ENCODE assay signal across 28 mouse cellular contexts in the genomic region with DNA sequence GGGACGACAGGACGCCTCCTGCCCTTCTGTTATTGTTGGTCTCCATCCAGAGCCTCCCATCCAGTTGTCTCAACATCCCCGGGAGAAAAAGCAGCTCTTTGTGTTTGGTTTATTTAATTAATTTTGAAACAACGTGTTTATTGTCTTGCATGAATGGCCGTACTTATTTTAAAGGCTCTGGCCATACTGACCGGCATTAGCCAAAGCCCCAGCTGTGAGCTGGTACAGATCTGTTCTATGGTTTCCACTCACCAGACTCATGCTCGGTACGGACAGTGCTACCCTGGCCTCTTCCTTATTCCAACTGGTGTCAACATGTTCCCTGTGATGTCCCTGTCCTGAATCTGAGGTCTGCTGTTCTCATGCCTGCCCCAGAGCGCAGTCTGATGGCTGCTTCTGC. TPM values are rescaled to one million over a fixed set of nuclear protein-coding genes. Genes with fewer than 3 reads are reported as not detected.
DNase-seq lines count a peak whose midpoint lies in the region; ATAC-seq and TF ChIP-seq lines count a peak whose summit lies in the region.
"Had no signal": no experiment of that assay in that cellular context is flagged by ENCODE, and none has a peak within 500 bp of the region (broad histone marks: within the 10 kb centered on the region; RNA-seq: fewer than 3 reads in every experiment).

No protein-coding gene starts in this region.

- DNase-seq in embryonic facial prominence, embryonic 10.5 days (ENCODE audit: low spot score) = no peak
- no peak for DNase-seq in layer of hippocampus, adult 2 months (ENCODE audit: low spot score in 2 of 2)
- no peak for DNase-seq in layer of hippocampus, postnatal 14 days (ENCODE audit: low spot score in 2 of 2)
- no peak for DNase-seq in stomach, postnatal 0 days (ENCODE audit: low spot score)
- no peak for DNase-seq in gastrocnemius, adult 2 months
- DNase-seq: adrenal gland, postnatal 14 days; cerebellum, adult 18-20 months; cerebellum, postnatal 10 days; embryo, embryonic 11 days; gastrocnemius, postnatal 14 days; heart, adult 2 months; heart, postnatal 14 days had no signal

- H3K36me3 ChIP-seq in embryonic facial prominence, embryonic 13.5 days = no peaks in the 10 kb centered on the region
- H3K36me3 ChIP-seq in embryonic facial prominence, embryonic 10.5 days (replicated peaks) = no peaks in the 10 kb centered on the region
- no peaks in the 10 kb centered on the region for H3K36me3 ChIP-seq in stomach, embryonic 15.5 days
- no peaks in the 10 kb centered on the region for H3K36me3 ChIP-seq in stomach, postnatal 0 days (ENCODE audit: control insufficient read depth, insufficient read depth, low read length)
- no peaks in the 10 kb centered on the region for H3K36me3 ChIP-seq in forebrain, embryonic 15.5 days
- H3K36me3 ChIP-seq: embryonic facial prominence, embryonic 12.5 days; heart, embryonic 15.5 days; hindbrain, embryonic 13.5 days had no signal

- WGBS in embryonic facial prominence, embryonic 13.5 days = 75% methylated on average over 9 of the region's 9 CpGs
- WGBS in embryonic facial prominence, embryonic 10.5 days = 79% methylated on average over 9 of the region's 9 CpGs
- WGBS in stomach, embryonic 15.5 days = 74% methylated on average over 9 of the region's 9 CpGs
- WGBS in stomach, postnatal 0 days = 75% methylated on average over 9 of the region's 9 CpGs
- WGBS in forebrain, embryonic 15.5 days = 79% methylated on average over 9 of the region's 9 CpGs

- intact Hi-C loops in gastrocnemius, adult 2 months (cut with DNase I) = loop anchor here (2.0 kb wide), 1 partner anchor 45 kb away; no protein-coding TSS in a partner anchor

- TF ChIP-seq CTCF in layer of hippocampus, adult 2 months (conservative IDR thresholded peaks at IDR 0.05) = no peak
- no peak for TF ChIP-seq CTCF in stomach, postnatal 0 days (IDR thresholded peaks at IDR 0.05; ENCODE audit: low read depth)
- no peak for TF ChIP-seq CTCF in gastrocnemius, adult 2 months (IDR thresholded peaks at IDR 0.05)

- H3K9me3 ChIP-seq in embryonic facial prominence, embryonic 13.5 days = no peaks in the 10 kb centered on the region
- 0 out of 2 replicates have a peak, but pooled peaks cover 5% of the 10 kb centered on the region for H3K9me3 ChIP-seq in embryonic facial prominence, embryonic 10.5 days
- no peaks in the 10 kb centered on the region for H3K9me3 ChIP-seq in stomach, embryonic 15.5 days
- H3K9me3 ChIP-seq in stomach, postnatal 0 days (ENCODE audit: control insufficient read depth, low read length) = no peaks in the 10 kb centered on the region
- no peaks in the 10 kb centered on the region for H3K9me3 ChIP-seq in forebrain, embryonic 15.5 days
- H3K9me3 ChIP-seq: embryonic facial prominence, embryonic 12.5 days; forebrain, embryonic 13.5 days; heart, embryonic 15.5 days; hindbrain, embryonic 13.5 days had no signal

- H3K4me3 ChIP-seq in embryonic facial prominence, embryonic 13.5 days = no peak overlapping the region
- no peak overlapping the region for H3K4me3 ChIP-seq in embryonic facial prominence, embryonic 10.5 days
- H3K4me3 ChIP-seq in layer of hippocampus, adult 2 months = no peak overlapping the region
- H3K4me3 ChIP-seq in stomach, embryonic 15.5 days (replicated peaks) = no peak overlapping the region
- no peak overlapping the region for H3K4me3 ChIP-seq in stomach, postnatal 0 days (ENCODE audit: low read depth, low read length)
- H3K4me3 ChIP-seq in gastrocnemius, adult 2 months = no peak overlapping the region
- H3K4me3 ChIP-seq in forebrain, embryonic 15.5 days = no peak overlapping the region
- H3K4me3 ChIP-seq: embryonic facial prominence, embryonic 12.5 days; forebrain, embryonic 13.5 days; heart, adult 2 months; heart, embryonic 15.5 days; hindbrain, embryonic 13.5 days had no signal

- ATAC-seq in embryonic facial prominence, embryonic 13.5 days (ENCODE audit: insufficient number of reproducible peaks, insufficient read depth, low FRiP score, low TSS enrichment, low read depth) = no peak
- no peak for ATAC-seq in stomach, embryonic 15.5 days (ENCODE audit: insufficient read depth, low FRiP score, low read depth)
- ATAC-seq in stomach, postnatal 0 days (ENCODE audit: low FRiP score, low TSS enrichment) = no peak
- no peak for ATAC-seq in forebrain, embryonic 15.5 days (replicated peaks)
- ATAC-seq: activated CD4-positive, CD25-positive, alpha-beta regulatory T cell, adult 4 months; forebrain, embryonic 13.5 days; Patski had no signal

- 0 out of 2 replicates have a peak overlapping the region, but pooled peaks have one; percentile 7 for H3K27ac ChIP-seq in embryonic facial prominence, embryonic 13.5 days
- H3K27ac ChIP-seq in embryonic facial prominence, embryonic 10.5 days (replicated peaks) = no peak overlapping the region
- peak overlapping the region; percentile 39; the same call in 1 of the 2 replicates for H3K27ac ChIP-seq in layer of hippocampus, adult 2 months
- 0 out of 2 replicates have a peak overlapping the region, but pooled peaks have one; percentile 16 for H3K27ac ChIP-seq in stomach, embryonic 15.5 days
- no peak overlapping the region for H3K27ac ChIP-seq in stomach, postnatal 0 days (replicated peaks)
- H3K27ac ChIP-seq in gastrocnemius, adult 2 months = no peak overlapping the region
- no peak overlapping the region for H3K27ac ChIP-seq in forebrain, embryonic 15.5 days (replicated peaks)
- H3K27ac ChIP-seq: embryonic facial prominence, embryonic 12.5 days; forebrain, embryonic 13.5 days; heart, adult 2 months; heart, embryonic 15.5 days; hindbrain, embryonic 13.5 days had no signal

- no peaks in the 10 kb centered on the region for H3K27me3 ChIP-seq in embryonic facial prominence, embryonic 13.5 days
- H3K27me3 ChIP-seq in embryonic facial prominence, embryonic 10.5 days (replicated peaks; ENCODE audit: low read depth, poor library complexity, severe bottlenecking) = no peaks in the 10 kb centered on the region; the same call in 1 of the 2 replicates
- no peaks in the 10 kb centered on the region for H3K27me3 ChIP-seq in stomach, embryonic 15.5 days (replicated peaks)
- H3K27me3 ChIP-seq in stomach, postnatal 0 days (ENCODE audit: control insufficient read depth, insufficient read depth, low read length) = no peaks in the 10 kb centered on the region
- no peaks in the 10 kb centered on the region for H3K27me3 ChIP-seq in forebrain, embryonic 15.5 days
- H3K27me3 ChIP-seq: embryonic facial prominence, embryonic 12.5 days; forebrain, embryonic 13.5 days; heart, embryonic 15.5 days; hindbrain, embryonic 13.5 days; Patski had no signal

- H3K4me2 ChIP-seq in embryonic facial prominence, embryonic 13.5 days = no peak overlapping the region
- H3K4me2 ChIP-seq in stomach, embryonic 15.5 days = no peak overlapping the region
- no peak overlapping the region for H3K4me2 ChIP-seq in stomach, postnatal 0 days (replicated peaks; ENCODE audit: low read depth)
- H3K4me2 ChIP-seq in forebrain, embryonic 15.5 days (replicated peaks) = no peak overlapping the region
- H3K4me2 ChIP-seq: embryonic facial prominence, embryonic 12.5 days; forebrain, embryonic 13.5 days; heart, embryonic 11.5 days; heart, embryonic 15.5 days; hindbrain, embryonic 13.5 days had no signal

- TF ChIP-seq EP300 in stomach, postnatal 0 days (optimal IDR thresholded peaks at IDR 0.05) = no peak

- H3K4me1 ChIP-seq in embryonic facial prominence, embryonic 13.5 days = peaks cover 11% of the 10 kb centered on the region; the same call in 1 of the 2 replicates
- peaks cover 7% of the 10 kb centered on the region for H3K4me1 ChIP-seq in embryonic facial prominence, embryonic 10.5 days
- H3K4me1 ChIP-seq in stomach, embryonic 15.5 days = 0 out of 2 replicates have a peak, but pooled peaks cover 10% of the 10 kb centered on the region
- H3K4me1 ChIP-seq in stomach, postnatal 0 days (replicated peaks; ENCODE audit: control insufficient read depth, insufficient read depth) = peaks cover 3% of the 10 kb centered on the region; the same call in 1 of the 2 replicates
- peaks cover 8% of the 10 kb centered on the region; the same call in 1 of the 2 replicates for H3K4me1 ChIP-seq in forebrain, embryonic 15.5 days
- H3K4me1 ChIP-seq: embryonic facial prominence, embryonic 12.5 days; hindbrain, embryonic 13.5 days had no signal

- no peak overlapping the region for H3K9ac ChIP-seq in embryonic facial prominence, embryonic 13.5 days
- H3K9ac ChIP-seq in stomach, embryonic 15.5 days = no peak overlapping the region
- no peak overlapping the region for H3K9ac ChIP-seq in stomach, postnatal 0 days (ENCODE audit: low read length)
- H3K9ac ChIP-seq in forebrain, embryonic 15.5 days (replicated peaks) = no peak overlapping the region
- H3K9ac ChIP-seq: embryonic facial prominence, embryonic 12.5 days; forebrain, embryonic 13.5 days; heart, embryonic 15.5 days; hindbrain, embryonic 13.5 days had no signal

RNA-seq across cellular contexts. Expression of a gene that starts 18.6 kb away (rescaled TPM):
- 49.6 and 52.6 TPM in 2 replicates for polyA plus RNA-seq in embryonic facial prominence, embryonic 13.5 days (2015; fragmentation: Nextera tagmentation; extraction: Ambion mirVana)
- polyA plus RNA-seq in embryonic facial prominence, embryonic 10.5 days (2016; fragmentation: Nextera tagmentation; extraction: Ambion mirVana) = 34.8 and 38.1 TPM in 2 replicates
- 10 to 100 TPM; 79.3 to 84.1 TPM for total RNA-seq in layer of hippocampus, adult 2 months (2021)
- total RNA-seq in layer of hippocampus, postnatal 14 days (2021) = 10 to 100 TPM; 95.2 to 96.5 TPM
- 67.0 and 67.5 TPM in 2 replicates for polyA plus RNA-seq in stomach, embryonic 15.5 days (2015; fragmentation: Nextera tagmentation; extraction: Ambion mirVana)
- polyA plus RNA-seq in stomach, postnatal 0 days (2015; fragmentation: Nextera tagmentation; extraction: Ambion mirVana) = 53.6 and 54.7 TPM in 2 replicates
- total RNA-seq in gastrocnemius, adult 2 months (2021) = 10 to 100 TPM; 27.2 to 33.5 TPM
- polyA plus RNA-seq in forebrain, embryonic 15.5 days (2015; fragmentation: Nextera tagmentation; extraction: Ambion mirVana) = 55.5 and 60.0 TPM in 2 replicates

RNA-seq across cellular contexts. Expression of a gene that starts 30.0 kb away (rescaled TPM):
- 2.1 and 3.0 TPM in 2 replicates for polyA plus RNA-seq in embryonic facial prominence, embryonic 13.5 days (2015; fragmentation: Nextera tagmentation; extraction: Ambion mirVana)
- 1.8 TPM in 2 replicates for polyA plus RNA-seq in embryonic facial prominence, embryonic 10.5 days (2016; fragmentation: Nextera tagmentation; extraction: Ambion mirVana)
- total RNA-seq in layer of hippocampus, adult 2 months (2021) = 100 to 1,000 TPM; 111 to 112 TPM
- 10 to 100 TPM; 87.6 to 88.0 TPM for total RNA-seq in layer of hippocampus, postnatal 14 days (2021)
- polyA plus RNA-seq in stomach, embryonic 15.5 days (2015; fragmentation: Nextera tagmentation; extraction: Ambion mirVana) = 6.5 and 10.4 TPM in 2 replicates
- 27.3 and 27.8 TPM in 2 replicates for polyA plus RNA-seq in stomach, postnatal 0 days (2015; fragmentation: Nextera tagmentation; extraction: Ambion mirVana)
- 10 to 100 TPM; 12.9 to 25.5 TPM for total RNA-seq in gastrocnemius, adult 2 months (2021)
- polyA plus RNA-seq in forebrain, embryonic 15.5 days (2015; fragmentation: Nextera tagmentation; extraction: Ambion mirVana) = 8.1 and 9.1 TPM in 2 replicates
- total RNA-seq: hematopoietic stem cell, adult 5-6 weeks had no signal

RNA-seq across cellular contexts. Expression of a gene that starts 42.4 kb away (rescaled TPM):
- not detected in 2 replicates for polyA plus RNA-seq in embryonic facial prominence, embryonic 13.5 days (2015; fragmentation: Nextera tagmentation; extraction: Ambion mirVana)
- not detected in 2 replicates for polyA plus RNA-seq in embryonic facial prominence, embryonic 10.5 days (2016; fragmentation: Nextera tagmentation; extraction: Ambion mirVana)
- total RNA-seq in layer of hippocampus, adult 2 months (2021) = not detected
- total RNA-seq in layer of hippocampus, postnatal 14 days (2021) = not detected
- 0.14 TPM in 1 of 2 replicates, not detected in the other for polyA plus RNA-seq in stomach, embryonic 15.5 days (2015; fragmentation: Nextera tagmentation; extraction: Ambion mirVana)
- polyA plus RNA-seq in stomach, postnatal 0 days (2015; fragmentation: Nextera tagmentation; extraction: Ambion mirVana) = not detected in 2 replicates
- total RNA-seq in gastrocnemius, adult 2 months (2021) = not detected
- not detected in 2 replicates for polyA plus RNA-seq in forebrain, embryonic 15.5 days (2015; fragmentation: Nextera tagmentation; extraction: Ambion mirVana)
- total RNA-seq: adrenal gland, adult 18-20 months; adrenal gland, postnatal 14 days; common myeloid progenitor, adult 5-6 weeks; gastrocnemius, postnatal 14 days; heart, adult 2 months; heart, postnatal 14 days; hematopoietic stem cell, adult 5-6 weeks; MEL had no signal
- polyA plus RNA-seq: C2C12; embryonic facial prominence, embryonic 12.5 days; forebrain, embryonic 13.5 days; gonadal fat pad, adult 2 months; heart, adult 2 months; heart, embryonic 11.5 days; heart, embryonic 15.5 days had no signal

RNA-seq across cellular contexts. Expression of a gene that starts 46.3 kb away (rescaled TPM):
- polyA plus RNA-seq in embryonic facial prominence, embryonic 13.5 days (2015; fragmentation: Nextera tagmentation; extraction: Ambion mirVana) = 46.5 and 53.4 TPM in 2 replicates
- 59.8 and 62.7 TPM in 2 replicates for polyA plus RNA-seq in embryonic facial prominence, embryonic 10.5 days (2016; fragmentation: Nextera tagmentation; extraction: Ambion mirVana)
- total RNA-seq in layer of hippocampus, adult 2 months (2021) = not detected
- total RNA-seq in layer of hippocampus, postnatal 14 days (2021) = 1 to 10 TPM in 1 of 2 experiments, not detected in 1; 5.6 TPM
- 162 and 175 TPM in 2 replicates for polyA plus RNA-seq in stomach, embryonic 15.5 days (2015; fragmentation: Nextera tagmentation; extraction: Ambion mirVana)
- 123 and 147 TPM in 2 replicates for polyA plus RNA-seq in stomach, postnatal 0 days (2015; fragmentation: Nextera tagmentation; extraction: Ambion mirVana)
- total RNA-seq in gastrocnemius, adult 2 months (2021) = not detected
- 4.3 and 4.5 TPM in 2 replicates for polyA plus RNA-seq in forebrain, embryonic 15.5 days (2015; fragmentation: Nextera tagmentation; extraction: Ambion mirVana)
- total RNA-seq: common myeloid progenitor, adult 5-6 weeks; gastrocnemius, postnatal 14 days; MEL had no signal
- polyA plus RNA-seq: activated CD4-positive, CD25-positive, alpha-beta regulatory T cell, adult 4 months; C2C12 had no signal

RNA-seq across cellular contexts. Expression of a gene that starts 55.1 kb away (rescaled TPM):
- 7.7 and 8.3 TPM in 2 replicates for polyA plus RNA-seq in embryonic facial prominence, embryonic 13.5 days (2015; fragmentation: Nextera tagmentation; extraction: Ambion mirVana)
- polyA plus RNA-seq in embryonic facial prominence, embryonic 10.5 days (2016; fragmentation: Nextera tagmentation; extraction: Ambion mirVana) = 3.1 and 3.2 TPM in 2 replicates
- total RNA-seq in layer of hippocampus, adult 2 months (2021) = 1 to 10 TPM; 6.2 to 6.9 TPM
- 10 to 100 TPM; 12.7 to 18.8 TPM for total RNA-seq in layer of hippocampus, postnatal 14 days (2021)
- 17.9 and 18.1 TPM in 2 replicates for polyA plus RNA-seq in stomach, embryonic 15.5 days (2015; fragmentation: Nextera tagmentation; extraction: Ambion mirVana)
- 26.9 and 28.1 TPM in 2 replicates for polyA plus RNA-seq in stomach, postnatal 0 days (2015; fragmentation: Nextera tagmentation; extraction: Ambion mirVana)
- total RNA-seq in gastrocnemius, adult 2 months (2021) = 1 to 10 TPM; 7.6 to 9.4 TPM
- polyA plus RNA-seq in forebrain, embryonic 15.5 days (2015; fragmentation: Nextera tagmentation; extraction: Ambion mirVana) = 6.0 and 6.9 TPM in 2 replicates
- total RNA-seq: hematopoietic stem cell, adult 5-6 weeks had no signal

Comparison
In these comparisons a context has a peak if more than half of its experiments do, and no peak if none do; other contexts are left out.
1. H3K27ac ChIP-seq: peak in embryonic facial prominence, embryonic 13.5 days (single experiment), layer of hippocampus, adult 2 months (single experiment) and stomach, embryonic 15.5 days (single experiment); none in embryonic facial prominence, embryonic 10.5 days (single experiment), stomach, postnatal 0 days (single experiment), gastrocnemius, adult 2 months (single experiment) and forebrain, embryonic 15.5 days (single experiment).